Mouse (Mus musculus): ENCODE results near the gene Hectd1. TPM values are rescaled to one million over a fixed set of nuclear protein-coding genes. Genes with fewer than 3 reads are reported as not detected.

The Hectd1 gene
- total RNA-seq (2023) = 100 to 1,000 TPM in 1 of 2 experiments, 10 to 100 TPM in 1; 99.6 to 101 TPM

DNA sequence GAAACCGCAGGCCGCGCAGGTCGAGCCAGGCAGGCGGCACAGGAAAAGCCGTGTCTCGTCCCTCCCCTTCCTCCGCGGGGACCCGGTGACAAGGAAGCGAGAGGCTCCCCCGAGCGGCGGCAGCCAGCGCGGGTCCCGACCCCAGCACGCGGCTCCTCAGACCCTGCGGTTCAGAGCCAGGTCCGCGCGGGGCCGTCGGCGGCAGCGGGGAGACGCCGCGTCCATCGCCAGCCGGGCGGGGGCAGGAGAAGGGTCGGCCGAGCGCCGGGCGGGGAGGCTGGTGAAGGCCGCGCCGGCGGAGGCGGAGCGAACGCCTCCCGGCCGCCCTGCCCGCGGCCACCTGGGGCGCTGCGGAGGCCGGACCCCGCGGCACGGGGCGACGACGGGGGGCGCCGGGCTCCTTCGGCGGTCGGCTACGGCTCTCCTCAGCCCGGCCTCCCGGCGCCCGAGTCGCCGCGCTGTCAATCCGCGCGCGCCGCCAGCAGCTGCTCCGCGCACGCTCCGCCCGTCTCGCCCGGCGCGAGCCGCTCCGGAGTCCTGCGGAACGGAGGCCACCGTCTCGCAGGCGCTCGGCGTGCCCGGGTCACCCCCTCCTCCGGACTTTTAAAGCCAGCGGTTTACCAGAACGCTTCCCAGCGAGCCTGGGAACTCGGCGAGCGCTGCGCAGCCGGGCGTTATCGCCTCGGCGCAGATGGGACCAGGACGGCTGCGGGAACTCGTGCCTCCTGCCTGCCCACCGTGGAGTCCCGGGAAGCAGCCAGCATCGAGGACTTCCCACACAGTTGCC lies at the start of gene Hectd1:
Hectd1 (minus strand) TSS at position 247 of the 787 bp plus-strand sequence.

Other genes with a start within 250 kb of the Hectd1 start
- 1 to 10 TPM; 1.0 to 1.3 TPM for gene Coch, start 236.2 kb downstream of the Hectd1 start, total RNA-seq (2023)
- 10 to 100 TPM; 19.2 to 22.0 TPM for gene Ap4s1, start 138.5 kb downstream of the Hectd1 start, total RNA-seq (2023)
- 10 to 100 TPM; 47.5 to 55.4 TPM for gene Strn3, start 137.6 kb downstream of the Hectd1 start, total RNA-seq (2023)
- 10 to 100 TPM; 76.9 to 79.1 TPM for gene Heatr5a, start 141.8 kb upstream of the Hectd1 start, total RNA-seq (2023)
- 1 to 10 TPM; 4.0 to 4.9 TPM for gene Dtd2, start 177.0 kb upstream of the Hectd1 start, total RNA-seq (2023)
- gene Gpr33, start 198.5 kb upstream of the Hectd1 start, total RNA-seq (2023) = under 1 TPM in 1 of 2 experiments, not detected in 1; 0.39 TPM

Data from monocyte, adult 59 days (primary cell).